Mouse (Mus musculus): ENCODE measurements around the gene Snap47.

DNA sequence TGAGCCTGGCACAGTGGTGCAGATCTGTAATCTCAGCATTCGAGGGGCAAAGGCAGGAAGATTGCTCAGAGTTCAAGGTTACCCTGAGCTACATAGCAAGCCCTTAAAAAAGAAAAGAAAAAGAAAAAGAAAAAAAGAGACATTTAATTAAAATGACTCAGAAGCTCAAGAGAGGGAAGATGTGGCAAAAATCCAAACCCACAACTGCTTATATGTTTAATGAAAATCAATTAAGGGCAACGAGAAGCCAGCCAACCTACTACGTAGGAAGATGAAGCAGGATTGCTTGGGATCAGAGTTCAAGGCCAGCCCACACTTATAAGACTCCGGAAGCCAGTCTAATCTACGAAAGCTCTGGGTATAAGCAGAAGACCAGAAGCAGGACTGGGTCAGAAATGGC, 56.5 kb downstream of the Snap47 start:
- TF ChIP-seq CTCF (IDR thresholded peaks at IDR 0.05; ENCODE audit: insufficient read depth, low read length) (no peak), POLR2A (IDR thresholded peaks at IDR 0.05; ENCODE audit: borderline replicate concordance, extremely low read depth, low read depth, low read length) (no peak)
